Mouse (Mus musculus): ENCODE data around the gene Als2. TPM values are rescaled to one million over a fixed set of nuclear protein-coding genes. Genes with fewer than 3 reads are reported as not detected.

The Als2 gene
- polyA plus RNA-seq, 1 experiment from 2014 or later: 21.7 TPM

DNA sequence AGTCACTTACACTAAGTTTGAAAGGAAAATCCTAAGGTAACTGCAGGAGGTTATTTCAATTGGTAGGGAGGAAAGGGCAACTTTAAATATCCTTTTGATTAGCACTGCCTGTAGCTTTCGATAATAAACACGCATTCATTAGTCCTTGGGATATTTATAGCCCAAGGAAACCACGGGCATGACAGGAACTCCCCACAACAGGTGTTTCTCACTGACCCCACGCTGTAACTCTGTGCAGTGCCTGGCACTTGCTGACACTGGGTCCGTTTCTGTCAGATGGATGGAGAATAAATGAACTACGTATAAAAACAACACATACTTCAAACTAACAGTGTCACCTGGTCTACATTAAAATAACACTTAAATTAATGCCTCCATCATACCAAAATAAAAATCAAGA, 42.1 kb downstream of the Als2 start:
- ATAC-seq (ENCODE audit: low FRiP score) (no peak), DNase-seq (ENCODE audit: low spot score) (no peak)
- Histone ChIP-seq H3K27me3 (ENCODE audit: control insufficient read depth, insufficient read depth, low read length) (no peaks in the 10 kb centered on the region), H3K4me1 (replicated peaks; ENCODE audit: control insufficient read depth, insufficient read depth, low read length) (no peaks in the 10 kb centered on the region), H3K36me3 (replicated peaks; ENCODE audit: control insufficient read depth, insufficient read depth) (peaks cover 85% of the 10 kb centered on the region), H3K27ac (no peak overlapping the region), H3K9me3 (ENCODE audit: control insufficient read depth, low read length) (no peaks in the 10 kb centered on the region), H3K4me3 (replicated peaks; ENCODE audit: low read length) (no peak overlapping the region), H3K9ac (no peak overlapping the region), H3K4me2 (replicated peaks) (no peak overlapping the region)
- WGBS: 79% methylated on average over 6 of the region's 6 CpGs

DNA sequence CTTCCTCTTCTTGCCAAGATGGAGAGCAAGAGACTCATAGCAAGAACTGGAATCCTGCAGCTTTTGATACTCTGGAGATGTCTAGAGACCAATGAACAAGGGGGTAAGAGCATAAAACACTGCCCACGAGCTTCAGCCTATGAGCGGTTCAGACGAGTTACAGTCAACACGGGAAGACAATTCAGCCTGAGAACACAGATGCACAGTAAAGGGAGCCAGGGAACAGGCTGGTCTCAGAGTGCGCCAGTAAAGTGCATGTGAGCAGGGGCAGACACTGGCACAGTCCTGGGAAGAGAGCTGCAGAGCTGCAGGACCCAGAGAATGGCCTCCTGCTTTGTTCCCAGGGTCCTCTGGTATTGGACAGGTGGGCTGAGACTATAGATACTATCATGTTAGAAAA, 49.2 kb downstream of the Als2 start:
- Histone ChIP-seq H3K36me3 (replicated peaks; ENCODE audit: control insufficient read depth, insufficient read depth) (peaks cover 82% of the 10 kb centered on the region), H3K27ac (no peak overlapping the region), H3K4me2 (replicated peaks) (no peak overlapping the region), H3K9me3 (ENCODE audit: control insufficient read depth, low read length) (no peaks in the 10 kb centered on the region), H3K4me3 (replicated peaks; ENCODE audit: low read length) (no peak overlapping the region), H3K27me3 (ENCODE audit: control insufficient read depth, insufficient read depth, low read length) (no peaks in the 10 kb centered on the region), H3K9ac (no peak overlapping the region), H3K4me1 (replicated peaks; ENCODE audit: control insufficient read depth, insufficient read depth, low read length) (no peaks in the 10 kb centered on the region)
- WGBS: 78% methylated on average over 5 of the region's 5 CpGs
- ATAC-seq (ENCODE audit: low FRiP score): no peak
- DNase-seq (ENCODE audit: low spot score): no peak

DNA sequence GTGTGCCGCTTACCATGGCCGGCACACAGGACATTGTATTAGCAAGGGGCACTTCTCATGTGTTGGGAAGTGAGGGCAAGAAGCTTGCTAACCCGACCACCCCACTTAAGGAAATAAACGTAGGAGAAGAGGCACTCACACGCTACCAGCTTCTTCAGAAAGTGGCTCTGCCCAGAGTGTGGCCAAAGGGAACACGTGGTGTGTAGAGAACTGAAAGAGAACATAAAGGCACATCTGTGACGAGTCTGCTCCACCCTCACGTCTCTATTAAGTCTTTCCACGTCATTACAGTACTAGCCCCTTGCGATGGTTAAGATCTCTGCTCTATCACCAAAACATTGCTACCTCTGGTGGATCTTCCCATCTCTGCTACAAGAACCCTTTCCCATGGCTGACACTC, 50.7 kb downstream of the Als2 start:
- 89% methylated on average over 10 of the region's 10 CpGs for WGBS
- H3K27ac ChIP-seq: no peak overlapping the region
- H3K9me3 ChIP-seq (ENCODE audit: control insufficient read depth, low read length): no peaks in the 10 kb centered on the region
- no peak for DNase-seq (ENCODE audit: low spot score)
- no peaks in the 10 kb centered on the region for H3K27me3 ChIP-seq (ENCODE audit: control insufficient read depth, insufficient read depth, low read length)
- no peak overlapping the region for H3K4me2 ChIP-seq (replicated peaks)
- no peak for ATAC-seq (ENCODE audit: low FRiP score)
- H3K9ac ChIP-seq: no peak overlapping the region
- peaks cover 83% of the 10 kb centered on the region for H3K36me3 ChIP-seq (replicated peaks; ENCODE audit: control insufficient read depth, insufficient read depth)
- no peak overlapping the region for H3K4me3 ChIP-seq (replicated peaks; ENCODE audit: low read length)
- no peaks in the 10 kb centered on the region for H3K4me1 ChIP-seq (replicated peaks; ENCODE audit: control insufficient read depth, insufficient read depth, low read length)

DNA sequence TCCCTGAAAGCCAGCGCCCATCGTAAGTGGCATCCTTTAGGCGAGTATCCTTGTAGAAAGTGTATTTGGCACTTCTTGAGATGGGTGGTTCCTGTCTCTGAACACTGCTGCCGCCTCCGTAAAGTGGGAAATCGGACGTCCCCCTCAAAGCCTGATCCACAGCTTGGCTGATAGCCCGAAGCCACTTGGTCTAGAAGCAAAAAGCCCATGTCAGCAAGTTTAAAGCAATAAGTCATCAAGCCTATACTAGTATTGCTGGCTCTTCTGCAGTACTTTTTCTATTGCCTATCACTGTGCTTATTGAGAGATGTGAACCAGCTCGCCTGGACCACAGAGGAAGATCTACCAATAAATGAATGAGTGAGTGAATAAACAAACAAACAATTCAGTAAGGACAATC, 51.6 kb downstream of the Als2 start:
- H3K4me2 ChIP-seq (replicated peaks): no peak overlapping the region
- H3K27ac ChIP-seq: no peak overlapping the region
- peaks cover 83% of the 10 kb centered on the region for H3K36me3 ChIP-seq (replicated peaks; ENCODE audit: control insufficient read depth, insufficient read depth)
- no peaks in the 10 kb centered on the region for H3K9me3 ChIP-seq (ENCODE audit: control insufficient read depth, low read length)
- H3K9ac ChIP-seq: no peak overlapping the region
- no peaks in the 10 kb centered on the region for H3K4me1 ChIP-seq (replicated peaks; ENCODE audit: control insufficient read depth, insufficient read depth, low read length)
- ATAC-seq (ENCODE audit: low FRiP score) (no peak), DNase-seq (ENCODE audit: low spot score) (no peak)
- H3K27me3 ChIP-seq (ENCODE audit: control insufficient read depth, insufficient read depth, low read length): no peaks in the 10 kb centered on the region
- 91% methylated on average over 9 of the region's 9 CpGs for WGBS
- no peak overlapping the region for H3K4me3 ChIP-seq (replicated peaks; ENCODE audit: low read length)

DNA sequence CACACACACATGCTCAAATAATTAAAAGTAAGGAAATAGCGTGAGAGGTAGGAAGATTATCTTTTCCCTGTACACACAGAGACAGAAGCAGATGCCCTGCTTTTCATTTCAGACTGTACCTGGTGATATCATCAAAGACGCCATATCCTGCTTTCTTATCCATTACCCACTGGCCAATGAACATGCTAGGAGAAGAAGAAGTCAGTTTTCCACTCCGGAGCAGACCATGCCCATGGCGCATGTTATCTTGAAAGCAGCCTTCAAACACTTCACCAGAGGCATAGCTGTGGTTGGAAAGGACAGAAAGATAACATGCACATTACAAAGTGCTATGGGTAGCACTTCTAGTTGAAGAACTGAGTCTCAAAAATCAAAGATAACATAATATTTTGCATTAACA, 54.0 kb downstream of the Als2 start:
- H3K27me3 ChIP-seq (ENCODE audit: control insufficient read depth, insufficient read depth, low read length): no peaks in the 10 kb centered on the region
- H3K4me1 ChIP-seq (replicated peaks; ENCODE audit: control insufficient read depth, insufficient read depth, low read length): no peaks in the 10 kb centered on the region
- no peak overlapping the region for H3K27ac ChIP-seq
- WGBS: 98% methylated on average over 4 of the region's 4 CpGs
- H3K4me2 ChIP-seq (replicated peaks): no peak overlapping the region
- peaks cover 91% of the 10 kb centered on the region for H3K36me3 ChIP-seq (replicated peaks; ENCODE audit: control insufficient read depth, insufficient read depth)
- H3K9ac ChIP-seq: no peak overlapping the region
- ATAC-seq (ENCODE audit: low FRiP score) (no peak), DNase-seq (ENCODE audit: low spot score) (no peak)
- no peak overlapping the region for H3K4me3 ChIP-seq (replicated peaks; ENCODE audit: low read length)
- no peaks in the 10 kb centered on the region for H3K9me3 ChIP-seq (ENCODE audit: control insufficient read depth, low read length)

DNA sequence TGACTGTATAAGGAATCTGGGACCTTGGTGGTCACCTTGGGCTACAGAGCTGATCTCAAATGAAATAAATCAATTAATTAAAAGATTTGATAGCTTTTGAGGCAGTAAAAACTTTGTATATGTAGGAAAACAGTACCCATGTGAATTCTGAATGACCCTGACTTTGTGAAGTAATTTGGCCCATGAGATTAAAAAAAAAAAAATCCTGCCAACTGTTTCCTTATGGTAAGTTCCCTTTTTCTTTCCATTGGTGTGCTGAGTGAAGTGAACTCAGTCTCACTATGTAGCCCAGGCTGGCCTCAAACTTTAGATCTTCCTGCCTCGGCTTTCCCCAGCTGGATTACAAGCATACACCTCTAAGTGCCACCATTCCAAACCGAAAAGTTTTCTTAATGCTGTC, 54.7 kb downstream of the Als2 start:
- no peak overlapping the region for H3K4me3 ChIP-seq (replicated peaks; ENCODE audit: low read length)
- H3K9ac ChIP-seq: no peak overlapping the region
- 94% methylated on average over 2 of the region's 2 CpGs for WGBS
- no peaks in the 10 kb centered on the region for H3K4me1 ChIP-seq (replicated peaks; ENCODE audit: control insufficient read depth, insufficient read depth, low read length)
- H3K4me2 ChIP-seq (replicated peaks): no peak overlapping the region
- H3K9me3 ChIP-seq (ENCODE audit: control insufficient read depth, low read length): no peaks in the 10 kb centered on the region
- peaks cover 97% of the 10 kb centered on the region for H3K36me3 ChIP-seq (replicated peaks; ENCODE audit: control insufficient read depth, insufficient read depth)
- DNase-seq (ENCODE audit: low spot score) (no peak), ATAC-seq (ENCODE audit: low FRiP score) (no peak)
- no peak overlapping the region for H3K27ac ChIP-seq
- no peaks in the 10 kb centered on the region for H3K27me3 ChIP-seq (ENCODE audit: control insufficient read depth, insufficient read depth, low read length)

DNA sequence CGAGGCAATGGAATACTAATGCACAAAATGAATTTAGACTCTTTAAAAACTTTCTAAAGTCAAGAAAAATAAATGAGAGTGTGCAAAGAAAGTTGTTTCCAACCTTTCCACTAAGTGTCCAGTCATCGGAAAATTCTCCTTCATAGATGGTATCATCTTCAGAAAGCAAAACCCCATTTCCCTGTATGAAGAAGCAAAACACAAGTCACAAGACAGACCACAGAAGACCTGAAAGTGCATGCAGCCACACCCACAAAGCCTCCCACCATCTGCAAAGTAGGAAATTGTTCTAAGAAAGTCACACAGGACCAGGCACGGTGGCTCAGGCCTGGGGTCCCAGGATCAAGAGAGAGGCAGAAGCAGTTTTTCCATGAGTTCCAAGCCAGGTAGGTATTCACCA, 57.0 kb downstream of the Als2 start:
- DNase-seq (ENCODE audit: low spot score) (no peak), ATAC-seq (ENCODE audit: low FRiP score) (no peak)

DNA sequence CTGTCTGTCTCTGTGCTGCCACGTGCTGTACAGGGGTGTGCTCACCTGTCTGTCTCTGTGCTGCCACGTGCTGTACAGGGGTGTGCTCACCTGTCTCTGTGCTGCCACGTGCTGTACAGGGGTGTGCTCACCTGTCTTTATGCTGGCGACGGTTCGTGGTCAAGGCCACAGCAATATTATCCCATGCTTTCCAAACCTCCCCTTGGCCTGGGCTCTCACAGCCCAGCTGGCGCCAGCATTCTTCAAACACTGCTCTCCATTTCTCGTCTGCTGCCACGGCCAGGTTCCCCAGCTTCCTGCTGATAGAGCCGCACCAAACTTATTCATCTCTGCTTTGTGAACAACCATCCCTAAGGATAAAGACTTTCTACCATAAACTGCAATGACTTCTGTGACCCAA, 58.6 kb downstream of the Als2 start:
- WGBS: 92% methylated on average over 10 of the region's 10 CpGs
- ATAC-seq (ENCODE audit: low FRiP score): no peak
- H3K4me2 ChIP-seq (replicated peaks): no peak overlapping the region
- H3K4me1 ChIP-seq (replicated peaks; ENCODE audit: control insufficient read depth, insufficient read depth, low read length): no peaks in the 10 kb centered on the region
- H3K4me3 ChIP-seq (replicated peaks; ENCODE audit: low read length): no peak overlapping the region
- H3K9me3 ChIP-seq (ENCODE audit: control insufficient read depth, low read length): no peaks in the 10 kb centered on the region
- H3K9ac ChIP-seq: no peak overlapping the region
- H3K27me3 ChIP-seq (ENCODE audit: control insufficient read depth, insufficient read depth, low read length): no peaks in the 10 kb centered on the region
- H3K27ac ChIP-seq: no peak overlapping the region
- peaks cover 90% of the 10 kb centered on the region for H3K36me3 ChIP-seq (replicated peaks; ENCODE audit: control insufficient read depth, insufficient read depth)
- no peak for DNase-seq (ENCODE audit: low spot score)

More for the DNA sequence above, 57.0 kb downstream of the Als2 start:
- no peak overlapping the region for H3K4me3 ChIP-seq (replicated peaks; ENCODE audit: low read length)
- 91% methylated on average over 3 of the region's 3 CpGs for WGBS
- no peak overlapping the region for H3K27ac ChIP-seq
- no peaks in the 10 kb centered on the region for H3K27me3 ChIP-seq (ENCODE audit: control insufficient read depth, insufficient read depth, low read length)
- H3K9me3 ChIP-seq (ENCODE audit: control insufficient read depth, low read length): no peaks in the 10 kb centered on the region
- H3K9ac ChIP-seq: no peak overlapping the region
- no peaks in the 10 kb centered on the region for H3K4me1 ChIP-seq (replicated peaks; ENCODE audit: control insufficient read depth, insufficient read depth, low read length)
- H3K36me3 ChIP-seq (replicated peaks; ENCODE audit: control insufficient read depth, insufficient read depth): peaks cover 92% of the 10 kb centered on the region
- H3K4me2 ChIP-seq (replicated peaks): no peak overlapping the region

DNA sequence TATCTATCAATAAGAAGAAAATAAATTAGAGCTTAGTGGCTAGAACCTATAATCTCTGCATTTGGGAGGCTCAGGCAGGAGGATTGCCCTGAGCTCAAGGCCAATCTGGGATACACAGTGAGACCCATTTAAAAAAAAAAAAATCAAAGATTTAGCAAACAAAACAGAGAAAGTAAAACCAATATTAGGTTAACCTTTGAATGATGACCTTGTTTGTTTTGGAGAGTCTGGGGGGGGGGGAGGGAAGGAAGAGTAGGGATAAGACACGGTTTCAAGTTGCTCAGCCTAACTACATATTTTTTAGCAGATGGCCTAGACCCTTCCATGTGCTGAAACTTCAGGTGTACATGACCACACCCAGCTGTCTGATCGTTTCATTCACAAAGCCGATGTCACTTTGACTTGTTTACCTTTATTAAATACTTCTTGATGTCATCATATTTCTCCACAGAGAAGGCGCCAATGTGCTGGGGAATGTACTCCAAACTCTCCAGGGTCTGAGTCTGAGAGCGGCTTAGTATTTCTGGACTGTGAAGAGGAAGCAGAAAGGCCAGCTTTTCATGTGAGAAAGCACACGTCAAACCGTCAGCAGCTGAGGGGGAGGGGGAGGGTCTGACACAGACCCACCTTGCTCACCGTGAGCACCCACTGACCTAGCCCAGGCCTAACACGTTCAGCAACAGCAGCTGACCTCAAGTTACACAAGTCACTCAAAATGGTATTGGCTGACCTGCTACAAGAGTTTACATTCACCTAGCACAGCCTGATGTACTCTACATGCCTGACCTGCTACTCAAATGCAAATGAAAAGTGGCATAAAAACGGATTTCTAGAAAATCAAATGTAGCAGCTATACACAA, 62.3 kb downstream of the Als2 start:
- Histone ChIP-seq H3K27me3 (ENCODE audit: control insufficient read depth, insufficient read depth, low read length) (no peaks in the 10 kb centered on the region), H3K9me3 (ENCODE audit: control insufficient read depth, low read length) (no peaks in the 10 kb centered on the region), H3K4me2 (replicated peaks) (no peak overlapping the region), H3K27ac (no peak overlapping the region), H3K9ac (no peak overlapping the region), H3K36me3 (replicated peaks; ENCODE audit: control insufficient read depth, insufficient read depth) (peaks cover 91% of the 10 kb centered on the region), H3K4me3 (replicated peaks; ENCODE audit: low read length) (no peak overlapping the region), H3K4me1 (replicated peaks; ENCODE audit: control insufficient read depth, insufficient read depth, low read length) (no peaks in the 10 kb centered on the region)
- DNase-seq (ENCODE audit: low spot score): no peak
- ATAC-seq (ENCODE audit: low FRiP score): no peak
- WGBS: 87% methylated on average over 10 of the region's 10 CpGs

DNA sequence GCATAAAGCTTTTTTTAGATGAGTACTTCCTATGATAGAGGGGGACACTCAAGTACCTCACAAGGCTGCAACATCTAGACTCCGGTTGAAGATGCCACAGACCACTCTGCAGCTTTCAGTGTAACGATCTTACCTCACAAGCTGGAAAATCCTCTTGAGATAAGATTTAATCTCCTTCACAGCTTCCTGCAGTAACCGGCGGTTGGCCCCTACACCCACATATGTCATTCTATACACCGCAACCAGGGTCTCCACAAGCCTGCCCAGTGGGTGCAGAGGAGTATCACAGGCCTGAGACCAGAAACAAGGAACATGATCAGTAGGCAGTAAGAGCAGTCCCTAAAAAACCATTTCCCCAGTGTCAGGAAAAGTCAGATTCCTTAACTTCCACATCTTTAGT, 64.0 kb downstream of the Als2 start:
- Histone ChIP-seq H3K27me3 (ENCODE audit: control insufficient read depth, insufficient read depth, low read length) (no peaks in the 10 kb centered on the region), H3K4me1 (replicated peaks; ENCODE audit: control insufficient read depth, insufficient read depth, low read length) (no peaks in the 10 kb centered on the region), H3K36me3 (replicated peaks; ENCODE audit: control insufficient read depth, insufficient read depth) (peaks cover 91% of the 10 kb centered on the region), H3K4me2 (replicated peaks) (no peak overlapping the region), H3K9ac (no peak overlapping the region), H3K4me3 (replicated peaks; ENCODE audit: low read length) (no peak overlapping the region), H3K9me3 (ENCODE audit: control insufficient read depth, low read length) (no peaks in the 10 kb centered on the region), H3K27ac (no peak overlapping the region)
- no peak for DNase-seq (ENCODE audit: low spot score)
- WGBS: 90% methylated on average over 5 of the region's 5 CpGs
- no peak for ATAC-seq (ENCODE audit: low FRiP score)

Measured in hindbrain, embryonic 14.5 days (tissue).